In the genomic region with DNA sequence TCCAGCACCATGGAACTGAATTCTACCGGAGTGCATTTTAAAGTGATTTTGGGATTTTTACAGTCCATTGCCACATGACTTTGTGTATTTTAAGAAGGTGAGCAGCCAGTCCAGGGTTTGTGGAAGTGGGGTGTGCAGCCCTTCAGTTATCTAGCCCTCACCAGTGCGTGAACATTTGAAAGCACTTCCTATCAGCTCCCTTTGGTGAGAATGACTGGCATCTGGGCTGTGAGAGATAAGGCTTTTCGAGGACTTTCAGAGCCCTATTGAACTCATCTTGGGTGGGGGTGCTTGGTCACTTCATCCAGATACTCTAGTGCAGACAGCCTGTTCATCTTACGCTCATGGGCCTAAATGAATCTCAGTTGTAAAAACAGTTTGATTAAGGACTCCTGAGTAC, we compare ENCODE assay signal across 12 mouse cellular contexts.
A peak's percentile ranks its signal among the peaks of the same experiment; 100 is the strongest.
DNase-seq lines count a peak whose midpoint lies in the region; ATAC-seq and TF ChIP-seq lines count a peak whose summit lies in the region.
"Had no signal": no experiment of that assay in that cellular context is flagged by ENCODE, and none has a peak within 500 bp of the region (broad histone marks: within the 10 kb centered on the region; RNA-seq: fewer than 3 reads in every experiment).

No protein-coding gene starts in this region.

- TF ChIP-seq CTCF in spleen, adult 2 months (IDR thresholded peaks at IDR 0.05; ENCODE audit: extremely low read depth, insufficient read depth, insufficient read length, insufficient replicate concordance) = no peak
- no peak for TF ChIP-seq CTCF in left cerebral cortex, adult 2 months (IDR thresholded peaks at IDR 0.05)

- peak overlapping the region; percentile 83 for H3K27ac ChIP-seq in heart, embryonic 11.5 days (ENCODE audit: low read depth, low read length)
- H3K27ac ChIP-seq in spleen, adult 2 months (ENCODE audit: insufficient read depth, low read length) = peak overlapping the region; percentile 33
- no peak overlapping the region for H3K27ac ChIP-seq in left cerebral cortex, adult 2 months

- H3K4me3 ChIP-seq in heart, embryonic 11.5 days (ENCODE audit: low read depth, low read length) = no peak overlapping the region
- no peak overlapping the region for H3K4me3 ChIP-seq in spleen, adult 2 months (ENCODE audit: extremely low read depth, insufficient read depth, insufficient read length)
- no peak overlapping the region for H3K4me3 ChIP-seq in left cerebral cortex, adult 2 months

- 13% methylated on average over 4 of the region's 4 CpGs for WGBS in heart, embryonic 11.5 days (ENCODE audit: insufficient replicate concordance)
- WGBS in spleen, adult 2 months = 48% methylated on average over 4 of the region's 4 CpGs

- no peak for DNase-seq in heart, adult 18-20 months
- DNase-seq in spleen, adult 2 months (ENCODE audit: low read depth in 1 of 2, low spot score in 2 of 2) = no peak
- no peak for DNase-seq in spleen, postnatal 14 days (ENCODE audit: low spot score in 2 of 2)
- peak; percentile 86 for DNase-seq in liver
- DNase-seq in yolk sac, embryonic 10.5 days (ENCODE audit: low spot score) = peak; percentile 47
- DNase-seq in ovary, postnatal 10 days (ENCODE audit: low spot score) = no peak
- DNase-seq in left cerebral cortex, adult 2 months (ENCODE audit: extremely low spot score in 1 of 2, low spot score in 2 of 2) = no peak
- DNase-seq: gastrocnemius, postnatal 36 days; kidney, adult 11 months; layer of hippocampus, adult 9-11 months had no signal

- H3K4me2 ChIP-seq in heart, embryonic 11.5 days = peak overlapping the region; percentile 48

- no peak for TF ChIP-seq POLR2A in spleen, adult 2 months (IDR thresholded peaks at IDR 0.05; ENCODE audit: low read depth, low read length)

- intact Hi-C loops in left cerebral cortex, adult 2 months (cut with DNase I) = no loop called here

- peaks cover 22% of the 10 kb centered on the region for H3K27me3 ChIP-seq in heart, embryonic 11.5 days (ENCODE audit: control insufficient read depth, insufficient read depth, low read length)
- H3K27me3 ChIP-seq in spleen, adult 2 months (ENCODE audit: control insufficient read depth, insufficient read depth, low read length) = no peaks in the 10 kb centered on the region

- peak; percentile 93 for ATAC-seq in heart, embryonic 11.5 days (replicated peaks; ENCODE audit: insufficient number of reproducible peaks, low FRiP score, low TSS enrichment)
- ATAC-seq: forebrain, embryonic 16.5 days had no signal

- H3K36me3 ChIP-seq in heart, embryonic 11.5 days (ENCODE audit: control insufficient read depth, insufficient read depth, low read length) = no peaks in the 10 kb centered on the region
- H3K36me3 ChIP-seq in spleen, adult 2 months (ENCODE audit: control insufficient read depth, insufficient read depth, low read length) = no peaks in the 10 kb centered on the region

- peak overlapping the region; percentile 35; the same call in 1 of the 2 replicates for H3K9ac ChIP-seq in heart, embryonic 11.5 days (ENCODE audit: low read depth, low read length)

- no peaks in the 10 kb centered on the region for H3K9me3 ChIP-seq in heart, embryonic 11.5 days (replicated peaks; ENCODE audit: control insufficient read depth, low read length)

- peaks cover 36% of the 10 kb centered on the region for H3K4me1 ChIP-seq in heart, embryonic 11.5 days (ENCODE audit: control insufficient read depth, insufficient read depth, low read length)
- peaks cover 28% of the 10 kb centered on the region for H3K4me1 ChIP-seq in spleen, adult 2 months (ENCODE audit: control insufficient read depth, insufficient read depth, insufficient read length)

Comparison
In these comparisons a context has a peak if more than half of its experiments do, and no peak if none do; other contexts are left out.
1. DNase-seq: peak in liver (single experiment) and yolk sac, embryonic 10.5 days (single experiment); none in heart, adult 18-20 months (0 of 2), spleen, adult 2 months (0 of 2), spleen, postnatal 14 days (0 of 2), ovary, postnatal 10 days (single experiment) and left cerebral cortex, adult 2 months (0 of 2).